Mouse (Mus musculus): ENCODE measurements around the gene 1110008P14Rik. TPM values are rescaled to one million over a fixed set of nuclear protein-coding genes. Genes with fewer than 3 reads are reported as not detected.

The 1110008P14Rik gene
- polyA plus RNA-seq (2012; rRNA removed) = 284 and 338 TPM in 2 replicates

- Histone ChIP-seq H3K4me3 (replicated peaks; ENCODE audit: insufficient read depth, low read depth, low read length) (peak within 1 kb of the TSS; percentile 74), H3K27ac (ENCODE audit: insufficient read depth, low read length) (peak within 1 kb of the TSS; percentile 40), H3K27me3 (ENCODE audit: control insufficient read depth, insufficient read depth, low read length) (no peaks in the 10 kb centered on the region), H3K4me1 (ENCODE audit: control insufficient read depth, insufficient read depth, low read length) (peaks cover 4% of the 10 kb centered on the region; the same call in 1 of the 2 replicates)
- peak; percentile 69 for TF ChIP-seq POLR2A (IDR thresholded peaks at IDR 0.05; ENCODE audit: borderline replicate concordance, insufficient read depth, low read length)
- no peak for TF ChIP-seq CTCF (IDR thresholded peaks at IDR 0.05; ENCODE audit: borderline replicate concordance, insufficient read depth, low read depth, low read length)
- under 1% methylated on average over 47 of the region's 47 CpGs for WGBS
- peak; percentile 95 to 96 for DNase-seq
Observed at GRCm38 (mm10) chr2:32381775-32382223, at the start of gene 1110008P14Rik. Gene 1110008P14Rik (minus strand): TSS chr2:32381938.

- peak overlapping the region; percentile 74 for H3K27ac ChIP-seq (ENCODE audit: insufficient read depth, low read length)
- H3K27me3 ChIP-seq (ENCODE audit: control insufficient read depth, insufficient read depth, low read length) = no peaks in the 10 kb centered on the region
- H3K4me1 ChIP-seq (ENCODE audit: control insufficient read depth, insufficient read depth, low read length) = peaks cover 20% of the 10 kb centered on the region
- 5% methylated on average over 18 of the region's 18 CpGs for WGBS
- no peak for TF ChIP-seq CTCF (IDR thresholded peaks at IDR 0.05; ENCODE audit: borderline replicate concordance, insufficient read depth, low read depth, low read length)
- peak; percentile 94; the same call in 1 of the 2 replicates for TF ChIP-seq POLR2A (IDR thresholded peaks at IDR 0.05; ENCODE audit: borderline replicate concordance, insufficient read depth, low read length)
- peak overlapping the region; percentile 95 for H3K4me3 ChIP-seq (replicated peaks; ENCODE audit: insufficient read depth, low read depth, low read length)
- DNase-seq = peak; percentile 93 to 98
Observed at GRCm38 (mm10) chr2:32430701-32431676, 49.3 kb upstream of the 1110008P14Rik start.

GRCm38 (mm10) chr2:32429215-32429891 is 47.6 kb upstream of the 1110008P14Rik start:
- 15% methylated on average over 4 of the region's 4 CpGs for WGBS
- Histone ChIP-seq H3K4me3 (replicated peaks; ENCODE audit: insufficient read depth, low read depth, low read length) (peak overlapping the region; percentile 51), H3K4me1 (ENCODE audit: control insufficient read depth, insufficient read depth, low read length) (peaks cover 20% of the 10 kb centered on the region), H3K27me3 (ENCODE audit: control insufficient read depth, insufficient read depth, low read length) (no peaks in the 10 kb centered on the region), H3K27ac (ENCODE audit: insufficient read depth, low read length) (peak overlapping the region; percentile 55; the same call in 1 of the 2 replicates)
- no peak for DNase-seq
- no peak for TF ChIP-seq POLR2A (IDR thresholded peaks at IDR 0.05; ENCODE audit: borderline replicate concordance, insufficient read depth, low read length)
- TF ChIP-seq CTCF (IDR thresholded peaks at IDR 0.05; ENCODE audit: borderline replicate concordance, insufficient read depth, low read depth, low read length) = no peak

- peak overlapping the region; percentile 32 for H3K4me3 ChIP-seq (replicated peaks; ENCODE audit: insufficient read depth, low read depth, low read length)
- 0 out of 2 replicates have a peak, but pooled peaks have one; percentile 11 for TF ChIP-seq POLR2A (IDR thresholded peaks at IDR 0.05; ENCODE audit: borderline replicate concordance, insufficient read depth, low read length)
- TF ChIP-seq CTCF (IDR thresholded peaks at IDR 0.05; ENCODE audit: borderline replicate concordance, insufficient read depth, low read depth, low read length) = no peak
- no peak overlapping the region for H3K27ac ChIP-seq (ENCODE audit: insufficient read depth, low read length)
- H3K4me1 ChIP-seq (ENCODE audit: control insufficient read depth, insufficient read depth, low read length) = peaks cover 23% of the 10 kb centered on the region
- H3K27me3 ChIP-seq (ENCODE audit: control insufficient read depth, insufficient read depth, low read length) = no peaks in the 10 kb centered on the region
- WGBS = 37% methylated on average over 8 of the region's 8 CpGs
- peak in 1 of 2 experiments; percentile 49 for DNase-seq
Observed at GRCm38 (mm10) chr2:32428262-32428722, 46.6 kb upstream of the 1110008P14Rik start.

GRCm38 (mm10) chr2:32427720-32428119 is 46.0 kb upstream of the 1110008P14Rik start:
- H3K27me3 ChIP-seq (ENCODE audit: control insufficient read depth, insufficient read depth, low read length) = no peaks in the 10 kb centered on the region
- TF ChIP-seq POLR2A (IDR thresholded peaks at IDR 0.05; ENCODE audit: borderline replicate concordance, insufficient read depth, low read length) (no peak), CTCF (IDR thresholded peaks at IDR 0.05; ENCODE audit: borderline replicate concordance, insufficient read depth, low read depth, low read length) (no peak)
- 62% methylated on average over 5 of the region's 5 CpGs for WGBS
- no peak for DNase-seq
- peak overlapping the region; percentile 17; the same call in 1 of the 2 replicates for H3K27ac ChIP-seq (ENCODE audit: insufficient read depth, low read length)
- peak overlapping the region; percentile 8 for H3K4me3 ChIP-seq (replicated peaks; ENCODE audit: insufficient read depth, low read depth, low read length)
- H3K4me1 ChIP-seq (ENCODE audit: control insufficient read depth, insufficient read depth, low read length) = peaks cover 24% of the 10 kb centered on the region

GRCm38 (mm10) chr2:32426141-32426540 is 44.4 kb upstream of the 1110008P14Rik start:
- DNase-seq = no peak
- no peak overlapping the region for H3K27ac ChIP-seq (ENCODE audit: insufficient read depth, low read length)
- WGBS = 92% methylated on average over 1 of the region's 1 CpGs
- H3K4me3 ChIP-seq (replicated peaks; ENCODE audit: insufficient read depth, low read depth, low read length) = no peak overlapping the region
- H3K4me1 ChIP-seq (ENCODE audit: control insufficient read depth, insufficient read depth, low read length) = peaks cover 27% of the 10 kb centered on the region
- TF ChIP-seq POLR2A (IDR thresholded peaks at IDR 0.05; ENCODE audit: borderline replicate concordance, insufficient read depth, low read length) (no peak), CTCF (IDR thresholded peaks at IDR 0.05; ENCODE audit: borderline replicate concordance, insufficient read depth, low read depth, low read length) (no peak)
- H3K27me3 ChIP-seq (ENCODE audit: control insufficient read depth, insufficient read depth, low read length) = no peaks in the 10 kb centered on the region

- TF ChIP-seq CTCF (IDR thresholded peaks at IDR 0.05; ENCODE audit: borderline replicate concordance, insufficient read depth, low read depth, low read length) (no peak), POLR2A (IDR thresholded peaks at IDR 0.05; ENCODE audit: borderline replicate concordance, insufficient read depth, low read length) (no peak)
- H3K4me1 ChIP-seq (ENCODE audit: control insufficient read depth, insufficient read depth, low read length) = peaks cover 27% of the 10 kb centered on the region
- WGBS = 83% methylated on average over 5 of the region's 5 CpGs
Observed at GRCm38 (mm10) chr2:32425568-32425967, 43.8 kb upstream of the 1110008P14Rik start.

More at GRCm38 (mm10) chr2:32425568-32425967, 43.8 kb upstream of the 1110008P14Rik start:
- H3K4me3 ChIP-seq (replicated peaks; ENCODE audit: insufficient read depth, low read depth, low read length) = no peak overlapping the region
- no peak for DNase-seq
- no peaks in the 10 kb centered on the region for H3K27me3 ChIP-seq (ENCODE audit: control insufficient read depth, insufficient read depth, low read length)
- H3K27ac ChIP-seq (ENCODE audit: insufficient read depth, low read length) = no peak overlapping the region

Measured in cerebellum, adult 2 months (tissue).